In the genomic region with DNA sequence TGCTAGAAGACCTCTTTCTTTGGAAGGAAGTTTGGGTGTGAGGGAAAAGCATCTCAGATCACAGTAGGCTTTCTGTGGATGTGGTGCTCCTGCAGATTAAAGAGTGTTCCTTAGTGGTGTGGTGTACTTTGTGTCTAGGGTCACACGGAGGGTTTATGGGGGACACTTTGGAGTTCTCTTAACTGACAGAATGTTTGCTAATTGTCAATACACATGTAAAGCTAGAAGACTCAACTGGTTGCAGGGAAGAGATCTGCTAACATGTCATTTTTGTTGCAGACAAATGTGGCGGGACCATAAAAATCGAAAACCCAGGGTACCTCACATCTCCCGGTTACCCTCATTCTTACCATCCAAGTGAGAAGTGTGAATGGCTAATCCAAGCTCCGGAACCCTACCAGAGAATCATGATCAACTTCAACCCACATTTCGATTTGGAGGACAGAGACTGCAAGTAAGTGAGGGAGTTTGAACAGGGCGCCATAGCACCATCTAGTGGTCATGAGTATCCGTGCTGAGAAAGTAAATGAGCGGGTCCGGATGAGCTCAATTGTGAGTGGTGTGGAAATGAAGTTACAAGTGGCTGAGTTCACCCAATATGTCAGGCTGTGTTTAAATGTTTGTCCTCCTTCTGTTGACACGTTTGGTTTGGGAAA, we compare ENCODE assay signal across 7 mouse cellular contexts. TPM values are rescaled to one million over a fixed set of nuclear protein-coding genes. Genes with fewer than 3 reads are reported as not detected.
A peak's percentile ranks its signal among the peaks of the same experiment; 100 is the strongest.
DNase-seq lines count a peak whose midpoint lies in the region; ATAC-seq and TF ChIP-seq lines count a peak whose summit lies in the region.

No protein-coding gene starts in this region.

- peaks cover 50% of the 10 kb centered on the region for H3K27me3 ChIP-seq in embryonic facial prominence, embryonic 10.5 days (replicated peaks; ENCODE audit: low read depth, poor library complexity, severe bottlenecking)
- no peaks in the 10 kb centered on the region for H3K27me3 ChIP-seq in limb, embryonic 11.5 days (ENCODE audit: control insufficient read depth, insufficient read depth, low read length)
- no peaks in the 10 kb centered on the region for H3K27me3 ChIP-seq in midbrain, embryonic 15.5 days (replicated peaks)
- peaks cover 3% of the 10 kb centered on the region; the same call in 1 of the 2 replicates for H3K27me3 ChIP-seq in spleen, adult 2 months (ENCODE audit: control insufficient read depth, insufficient read depth, low read length)

- H3K4me3 ChIP-seq in embryonic facial prominence, embryonic 10.5 days: peak overlapping the region; percentile 27; the same call in 1 of the 2 replicates
- H3K4me3 ChIP-seq in limb, embryonic 11.5 days (ENCODE audit: low read depth, low read length): peak overlapping the region; percentile 7; the same call in 1 of the 2 replicates
- H3K4me3 ChIP-seq in midbrain, embryonic 15.5 days: peak overlapping the region; percentile 32
- H3K4me3 ChIP-seq in spleen, adult 2 months (ENCODE audit: extremely low read depth, insufficient read depth, insufficient read length): no peak overlapping the region

- peak overlapping the region; percentile 32 for H3K4me2 ChIP-seq in limb, embryonic 11.5 days (ENCODE audit: low read depth, severe bottlenecking)
- H3K4me2 ChIP-seq in midbrain, embryonic 15.5 days: peak overlapping the region; percentile 99

- H3K9me3 ChIP-seq in embryonic facial prominence, embryonic 10.5 days: no peaks in the 10 kb centered on the region
- no peaks in the 10 kb centered on the region for H3K9me3 ChIP-seq in limb, embryonic 11.5 days (ENCODE audit: control insufficient read depth, low read length)
- no peaks in the 10 kb centered on the region for H3K9me3 ChIP-seq in midbrain, embryonic 15.5 days

- ATAC-seq in limb, embryonic 11.5 days (ENCODE audit: insufficient number of reproducible peaks, low FRiP score, low TSS enrichment, low read depth): no peak
- ATAC-seq in midbrain, embryonic 15.5 days (replicated peaks): 0 out of 2 replicates have a peak, but pooled peaks have one; percentile 20

- no peak overlapping the region for H3K9ac ChIP-seq in limb, embryonic 11.5 days (ENCODE audit: low read length)
- no peak overlapping the region; the same call in 1 of the 2 replicates for H3K9ac ChIP-seq in midbrain, embryonic 15.5 days

- TF ChIP-seq CTCF in spleen, adult 2 months (IDR thresholded peaks at IDR 0.05; ENCODE audit: extremely low read depth, insufficient read depth, insufficient read length, insufficient replicate concordance): peak; percentile 77; the same call in 1 of the 2 replicates

- 16% methylated on average over 11 of the region's 11 CpGs for WGBS in embryonic facial prominence, embryonic 10.5 days
- 8% methylated on average over 11 of the region's 11 CpGs for WGBS in limb, embryonic 11.5 days
- WGBS in midbrain, embryonic 15.5 days: 10% methylated on average over 11 of the region's 11 CpGs
- 11% methylated on average over 11 of the region's 11 CpGs for WGBS in spleen, adult 2 months

- peaks cover 37% of the 10 kb centered on the region for H3K4me1 ChIP-seq in embryonic facial prominence, embryonic 10.5 days
- H3K4me1 ChIP-seq in limb, embryonic 11.5 days (ENCODE audit: control insufficient read depth, insufficient read depth, low read length): peaks cover 9% of the 10 kb centered on the region
- H3K4me1 ChIP-seq in midbrain, embryonic 15.5 days: peaks cover 42% of the 10 kb centered on the region
- H3K4me1 ChIP-seq in spleen, adult 2 months (ENCODE audit: control insufficient read depth, insufficient read depth, insufficient read length): no peaks in the 10 kb centered on the region

- peak; percentile 86 for DNase-seq in adrenal gland, postnatal 10 days
- peak; percentile 81 for DNase-seq in embryonic facial prominence, embryonic 10.5 days (ENCODE audit: low spot score)
- DNase-seq in heart, adult 18-20 months: peak; percentile 89 to 92
- peak; percentile 84 for DNase-seq in kidney, adult 18-20 months
- peak; percentile 87 for DNase-seq in limb, embryonic 11.5 days (ENCODE audit: low spot score)
- DNase-seq in spleen, adult 2 months (ENCODE audit: low read depth in 1 of 2, low spot score in 2 of 2): peak; percentile 41 to 69

- H3K27ac ChIP-seq in embryonic facial prominence, embryonic 10.5 days (replicated peaks): no peak overlapping the region
- no peak overlapping the region for H3K27ac ChIP-seq in limb, embryonic 11.5 days (replicated peaks; ENCODE audit: low read depth, low read length)
- 0 out of 2 replicates have a peak overlapping the region, but pooled peaks have one; percentile 18 for H3K27ac ChIP-seq in midbrain, embryonic 15.5 days
- no peak overlapping the region for H3K27ac ChIP-seq in spleen, adult 2 months (ENCODE audit: insufficient read depth, low read length)

- TF ChIP-seq POLR2A in spleen, adult 2 months (IDR thresholded peaks at IDR 0.05; ENCODE audit: low read depth, low read length): no peak

- H3K36me3 ChIP-seq in embryonic facial prominence, embryonic 10.5 days (replicated peaks): no peaks in the 10 kb centered on the region
- H3K36me3 ChIP-seq in limb, embryonic 11.5 days (ENCODE audit: control insufficient read depth, insufficient read depth, low read length): no peaks in the 10 kb centered on the region; the same call in 1 of the 2 replicates
- H3K36me3 ChIP-seq in midbrain, embryonic 15.5 days (replicated peaks): no peaks in the 10 kb centered on the region
- H3K36me3 ChIP-seq in spleen, adult 2 months (ENCODE audit: control insufficient read depth, insufficient read depth, low read length): no peaks in the 10 kb centered on the region

RNA-seq across cellular contexts. Expression of gene Nrp1, which starts 4.7 kb away (rescaled TPM):
- total RNA-seq in adrenal gland, postnatal 10 days (2021): 100 to 1,000 TPM in 1 of 2 experiments, 10 to 100 TPM in 1; 95.7 to 143 TPM
- polyA plus RNA-seq in embryonic facial prominence, embryonic 10.5 days (2016; fragmentation: Nextera tagmentation; extraction: Ambion mirVana): 34.2 and 39.4 TPM in 2 replicates
- 100 to 1,000 TPM in 1 of 2 experiments, 10 to 100 TPM in 1; 88.3 to 107 TPM for total RNA-seq in heart, adult 18-20 months (2021)
- polyA plus RNA-seq in limb, embryonic 11.5 days (2014; fragmentation: Nextera tagmentation; extraction: Ambion mirVana): 51.1 and 54.1 TPM in 2 replicates
- 77.4 and 89.0 TPM in 2 replicates for polyA plus RNA-seq in midbrain, embryonic 15.5 days (2015; fragmentation: Nextera tagmentation; extraction: Ambion mirVana)
- polyA plus RNA-seq in spleen, adult 2 months (2012; rRNA removed): 8.1 and 9.1 TPM in 2 replicates
